Mouse (Mus musculus) left cerebral cortex, adult 18-20 months (tissue): ENCODE measurements at regions not wholly inside any gene's neighbourhood (a gene's known extent, or its start where the extent isn't known, plus 50 kb on each side); places are given as distances from the start of the nearest gene placed in this dataset.
"Not testable (repeated sequence)": the region's sequence is repeated elsewhere in the genome, so short reads cannot be mapped to it uniquely, and the experiment has no call there.

Experiments
- DNase-seq, 2 experiments: peaks; one replicate each; pipeline ENCODE4 v3.0.0; 2021 to 2022; ENCODE audit warnings: low spot score in 2 of 2, mixed read lengths in 1 of 2

DNA sequence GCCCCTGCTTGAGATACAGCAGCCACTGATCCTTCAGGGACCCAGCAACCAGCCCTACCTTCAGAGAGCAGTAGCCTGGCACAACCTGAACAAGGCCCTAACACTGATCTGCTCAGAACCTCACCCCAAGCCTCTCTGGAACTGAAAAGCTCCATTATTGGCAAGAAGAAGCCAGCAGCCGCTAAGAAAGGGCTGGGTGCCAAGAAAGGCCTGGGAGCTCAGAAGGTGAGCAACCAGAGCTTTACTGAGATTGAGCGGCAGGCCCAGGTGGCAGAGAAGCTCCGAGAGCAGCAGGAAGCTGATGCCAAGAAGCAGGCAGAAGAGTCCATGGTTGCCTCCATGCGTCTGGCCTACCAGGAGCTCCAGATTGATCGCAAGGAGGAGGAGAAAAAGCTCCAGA lies 74.4 kb upstream of the Oxtr start:
- not testable (repeated sequence) for DNase-seq

DNA sequence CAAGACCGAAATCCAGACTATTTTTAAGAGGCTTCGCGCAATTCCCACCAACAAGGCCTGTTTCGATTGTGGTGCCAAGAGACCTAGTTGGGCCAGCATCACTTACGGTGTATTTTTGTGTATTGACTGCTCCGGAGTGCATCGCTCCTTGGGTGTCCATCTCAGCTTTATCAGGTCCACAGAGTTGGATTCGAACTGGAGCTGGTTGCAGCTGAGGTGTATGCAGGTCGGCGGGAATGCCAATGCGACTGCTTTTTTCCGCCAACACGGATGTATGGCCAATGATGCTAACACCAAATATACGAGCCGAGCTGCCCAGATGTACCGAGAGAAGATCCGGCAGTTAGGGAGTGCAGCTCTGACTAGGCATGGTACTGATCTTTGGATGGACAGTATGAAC lies 73.9 kb upstream of the Oxtr start:
- not testable (repeated sequence) for DNase-seq

DNA sequence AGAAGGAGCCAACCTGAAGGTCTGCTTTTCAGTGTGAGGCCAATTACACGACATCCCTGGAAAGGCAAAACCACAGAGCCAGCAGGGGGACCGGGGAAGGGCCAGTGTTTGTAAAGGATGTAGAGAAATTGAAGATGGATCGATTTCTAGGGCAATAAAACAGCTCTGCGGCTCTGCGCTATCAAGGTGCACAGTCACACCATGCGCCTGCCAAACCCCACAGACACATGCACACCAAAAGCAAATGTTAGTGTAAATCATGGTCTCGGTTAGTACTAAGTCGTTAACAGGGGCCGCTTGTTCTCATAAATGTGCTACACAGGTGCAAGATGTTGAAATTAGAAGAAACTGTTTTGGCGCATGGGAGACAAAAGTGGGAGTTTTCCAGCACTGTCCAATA lies 72.3 kb upstream of the Oxtr start:
- no peak for DNase-seq

DNA sequence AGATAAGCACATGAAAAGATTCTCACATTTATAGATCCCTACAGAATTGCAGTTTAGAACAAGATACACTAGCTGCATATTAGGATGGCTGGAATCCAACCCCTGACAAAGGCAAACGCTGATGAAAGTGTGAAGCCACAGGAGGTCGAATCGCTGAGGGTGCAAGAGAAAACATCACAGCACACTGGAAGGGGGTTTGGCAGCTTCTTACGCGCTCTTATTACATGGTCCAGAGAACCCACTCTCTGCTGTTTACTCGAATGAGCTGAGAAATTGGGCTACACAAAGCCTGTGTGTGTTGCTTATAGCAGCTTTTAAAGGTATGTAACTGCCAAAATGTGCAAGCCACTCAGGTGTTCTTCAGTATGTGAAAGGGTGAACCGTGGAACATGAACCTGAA lies 71.8 kb upstream of the Oxtr start:
- no peak for DNase-seq

DNA sequence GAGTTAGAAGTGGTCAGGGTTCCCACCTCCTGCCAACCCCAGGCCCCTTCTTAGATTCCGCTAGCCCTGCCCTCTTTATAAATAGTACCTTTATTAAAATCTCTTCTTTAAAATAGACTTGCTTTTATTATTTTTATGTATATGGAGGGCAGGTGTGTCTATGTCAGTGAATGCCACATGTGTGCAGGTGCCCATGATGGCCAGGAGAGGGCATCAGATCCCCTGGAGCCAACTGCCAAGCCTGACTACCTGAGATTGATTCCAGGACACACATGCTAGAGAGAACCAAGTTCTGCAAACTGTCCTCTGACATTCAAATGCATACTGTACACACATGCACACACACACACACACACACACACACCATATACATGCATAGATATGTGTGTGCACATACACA lies 69.8 kb upstream of the Oxtr start:
- DNase-seq: no peak

DNA sequence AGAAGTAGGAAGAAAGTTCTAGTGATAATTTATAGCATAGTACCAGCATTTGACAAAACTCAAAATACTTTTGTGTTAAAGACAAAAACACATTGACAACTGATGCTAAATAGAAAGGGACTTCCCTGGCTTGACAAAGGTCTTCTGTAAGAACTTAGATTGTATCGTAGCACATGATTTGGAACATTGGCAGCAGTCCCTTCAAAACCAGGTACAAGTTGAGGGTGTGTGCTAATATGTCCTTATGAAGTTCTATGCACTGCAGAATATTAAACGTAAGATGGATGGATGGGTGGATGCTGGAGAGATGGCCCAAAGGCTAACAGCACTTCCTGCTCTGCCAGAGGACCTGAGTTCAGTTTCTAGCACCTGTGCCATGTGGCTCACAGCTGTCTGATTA lies 67.8 kb upstream of the Oxtr start:
- DNase-seq: no peak

DNA sequence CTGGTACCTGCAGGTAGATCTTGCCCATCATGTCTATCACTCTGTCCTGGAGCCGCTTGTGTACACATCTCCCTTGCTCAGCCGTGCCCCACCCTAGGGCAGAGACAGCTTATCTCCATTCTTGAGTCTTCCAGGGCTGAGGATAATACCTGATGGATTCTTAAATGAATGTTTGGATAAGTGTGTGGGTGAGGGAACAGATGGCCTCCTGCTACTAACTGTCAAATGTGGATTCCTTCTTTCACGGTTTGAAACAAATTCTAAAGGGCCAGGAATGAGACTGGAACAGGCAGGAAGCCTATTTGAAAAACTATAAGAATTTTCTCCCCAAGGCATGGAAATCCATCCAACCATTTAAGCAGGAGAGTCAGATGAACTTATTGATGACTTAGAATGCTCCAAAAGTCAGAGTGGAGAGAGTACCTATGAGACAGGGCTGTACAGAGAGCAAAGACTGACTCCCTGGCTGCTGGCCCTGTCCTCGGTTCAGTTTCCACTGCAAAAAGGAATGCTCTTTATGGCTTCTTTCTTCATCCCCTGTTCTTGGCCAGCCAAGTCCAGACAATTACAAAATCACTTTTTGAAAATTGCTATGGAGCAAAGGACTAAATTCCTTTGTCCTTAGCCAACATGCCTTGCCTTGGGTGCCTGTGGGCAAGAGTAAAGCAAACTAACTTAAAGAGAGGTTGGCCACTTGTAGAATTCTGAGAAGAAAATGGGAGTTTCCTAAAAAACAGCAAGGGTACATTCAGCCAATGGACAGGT lies 66.8 kb upstream of the Oxtr start:
- DNase-seq: peak in 1 of 2 experiments; percentile 16

DNA sequence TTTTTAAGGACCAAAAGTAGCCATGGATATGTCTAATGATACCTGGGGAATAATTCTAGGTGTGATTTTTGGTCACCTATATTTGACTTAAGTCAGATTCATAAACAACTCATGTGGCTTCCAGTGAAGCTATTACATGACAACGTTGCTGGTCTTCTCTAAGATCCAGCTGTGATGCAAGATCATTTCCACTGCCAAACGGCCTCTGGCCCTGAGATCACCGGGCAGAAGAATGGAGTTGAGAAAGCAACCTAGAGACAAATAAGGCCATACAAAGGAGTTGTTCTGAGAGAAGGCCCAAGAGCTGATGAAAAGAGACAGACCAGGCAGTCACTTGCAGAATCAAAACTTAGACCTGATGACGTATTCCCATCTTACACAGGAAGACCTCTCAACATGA lies 64.3 kb upstream of the Oxtr start:
- DNase-seq: no peak

DNA sequence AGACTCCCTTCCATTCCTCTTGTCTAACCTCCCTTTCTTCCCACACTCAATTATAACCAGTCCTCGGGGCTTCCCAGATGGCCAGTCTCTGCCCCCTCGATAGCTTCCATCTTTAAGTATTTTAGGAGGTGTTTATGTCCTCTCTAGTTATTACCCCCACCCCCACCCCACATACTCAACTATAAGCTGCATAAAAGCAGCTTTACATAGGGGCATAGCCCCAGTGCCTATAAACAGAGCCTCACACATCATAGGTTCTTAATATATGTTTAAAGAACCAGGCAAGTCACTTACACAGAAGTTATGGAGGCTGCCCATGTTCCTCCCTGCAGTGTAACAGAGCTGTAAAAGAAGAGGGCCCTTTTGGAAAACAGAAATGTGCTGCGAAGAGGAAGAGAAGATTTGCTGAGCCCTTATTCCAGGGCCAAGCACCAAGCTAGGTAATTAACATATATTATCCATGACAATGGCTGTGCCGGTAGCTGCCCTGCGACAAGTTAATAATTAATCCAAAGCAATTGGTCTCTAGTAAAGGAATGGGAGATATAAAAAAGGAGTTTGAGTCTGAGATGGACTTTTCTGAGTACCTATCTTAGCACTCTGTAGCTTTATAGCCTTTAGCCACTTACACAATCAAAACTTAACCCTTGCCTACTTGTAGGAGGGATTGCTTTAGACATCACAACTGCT lies 63.6 kb upstream of the Oxtr start:
- DNase-seq: no peak

DNA sequence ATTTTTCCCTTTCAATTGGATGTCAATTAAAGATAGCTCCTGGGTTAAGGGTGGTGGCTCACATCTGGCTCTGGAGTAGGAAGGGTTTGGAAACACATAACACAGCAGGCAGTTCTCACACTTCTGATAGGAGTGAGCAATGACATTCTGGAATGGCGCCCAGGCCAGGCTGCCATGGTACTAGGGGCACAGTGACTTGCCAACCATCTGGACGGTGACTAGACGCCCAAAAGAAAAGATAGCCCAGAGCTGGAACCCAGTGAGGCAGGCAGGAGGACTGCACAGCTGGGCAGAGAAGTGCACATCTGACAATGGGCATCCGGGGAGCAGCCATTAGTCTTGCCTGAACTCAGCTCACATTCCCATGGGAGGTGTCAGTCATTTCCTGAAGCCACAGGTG lies 62.8 kb upstream of the Oxtr start:
- DNase-seq: no peak

DNA sequence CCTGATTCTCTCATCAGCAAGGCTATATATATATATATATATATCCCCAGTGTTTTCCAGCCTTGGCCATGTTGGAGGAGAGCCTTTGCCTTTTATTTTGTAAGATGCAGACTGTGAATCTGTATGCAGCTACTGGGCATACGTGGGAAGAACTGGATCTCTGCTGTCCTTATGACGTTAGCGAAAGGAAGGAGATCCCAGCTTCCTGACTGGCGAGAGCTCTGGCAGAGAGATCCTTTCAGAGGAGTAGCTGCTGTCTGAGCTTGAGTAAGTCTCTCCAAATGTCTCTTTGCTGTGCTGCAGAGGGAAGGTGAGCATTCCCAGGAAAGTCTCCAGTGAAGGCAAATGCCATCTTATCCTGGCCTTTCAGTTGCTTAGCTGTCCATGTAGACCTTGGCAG lies 61.6 kb upstream of the Oxtr start:
- DNase-seq: no peak

DNA sequence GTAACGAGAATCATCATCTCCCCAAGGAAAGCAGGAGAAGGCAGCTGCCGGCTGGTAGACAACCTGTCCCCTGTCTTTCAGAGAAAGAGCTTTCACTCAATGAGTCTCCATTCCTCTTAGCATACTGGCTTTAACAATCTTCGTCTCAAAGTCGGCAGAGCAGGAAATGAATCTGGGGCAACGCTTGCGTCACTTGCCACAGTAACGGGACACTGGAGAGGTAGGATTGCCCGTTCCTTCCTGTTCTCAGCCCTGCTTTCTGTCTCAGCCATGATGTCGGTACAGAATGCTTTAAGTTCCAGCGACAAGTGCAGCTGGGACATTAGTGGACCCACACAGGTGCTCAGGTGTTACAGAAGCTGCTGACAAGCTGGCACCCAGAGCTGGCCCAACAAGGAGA lies 57.5 kb upstream of the Oxtr start:
- DNase-seq: no peak

DNA sequence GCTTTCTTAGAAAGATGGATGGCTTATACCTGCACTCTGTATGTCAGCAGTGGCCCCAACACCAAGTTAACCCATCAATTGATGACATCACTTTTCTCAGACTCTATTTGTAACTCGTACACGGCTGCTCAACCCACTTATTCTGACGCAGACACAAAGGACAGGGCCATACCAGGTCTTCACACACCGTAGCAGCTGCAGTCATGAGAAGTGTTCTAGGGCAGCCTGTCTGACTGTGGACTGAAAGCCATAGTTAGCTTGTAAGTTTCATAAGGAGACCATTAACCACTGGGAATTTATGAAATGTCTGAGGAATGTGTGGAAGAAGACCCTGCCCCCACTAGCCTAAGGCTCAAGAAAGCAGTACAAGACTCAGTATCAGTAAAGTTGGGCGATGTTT lies 56.3 kb upstream of the Oxtr start:
- DNase-seq: no peak

DNA sequence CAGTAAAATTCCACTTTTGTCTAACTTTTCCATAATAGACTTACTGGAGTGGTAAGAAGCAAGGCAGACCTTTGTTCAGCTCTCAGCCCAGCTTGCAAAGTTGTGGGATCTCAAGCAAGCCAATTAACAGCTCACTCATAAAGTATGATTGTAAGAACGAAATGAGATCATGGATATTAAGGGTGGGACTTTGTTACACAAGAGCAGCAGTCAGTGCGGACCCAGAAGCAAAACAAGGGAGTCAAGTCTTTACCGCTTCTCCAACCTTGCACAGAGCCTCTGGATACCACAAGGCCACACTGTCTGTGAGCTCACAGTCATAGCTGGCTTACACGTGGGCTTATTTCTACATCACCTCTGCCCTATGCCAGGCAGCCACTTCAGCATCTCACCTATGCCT lies 54.6 kb upstream of the Oxtr start:
- no peak for DNase-seq

DNA sequence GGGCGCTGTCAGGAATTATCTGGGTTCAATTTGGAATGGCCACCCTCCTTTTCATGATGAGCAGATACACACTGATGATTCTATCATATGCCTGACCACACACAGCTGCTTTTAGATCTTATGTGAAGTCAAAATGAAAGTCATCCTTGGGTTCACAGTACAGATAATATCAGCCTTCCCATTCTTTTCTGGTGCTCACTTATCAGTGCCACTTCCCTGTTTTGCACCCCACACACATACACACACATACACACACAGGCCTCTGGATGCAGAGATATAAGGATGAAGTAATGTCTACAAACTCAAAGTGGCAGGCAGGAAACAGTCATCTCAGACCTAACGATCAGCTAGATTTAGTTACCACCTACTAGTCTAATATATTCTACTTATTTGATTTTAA lies 52.9 kb upstream of the Oxtr start:
- no peak for DNase-seq
